Mouse (Mus musculus): Measurements from ENCODE around the gene Nrcam.

- TF ChIP-seq CTCF (IDR thresholded peaks at IDR 0.05; ENCODE audit: extremely low read depth, insufficient read depth, insufficient read length, insufficient replicate concordance) (no peak), POLR2A (IDR thresholded peaks at IDR 0.05; ENCODE audit: low read depth, low read length) (no peak)
Measured at GRCm38 (mm10) chr12:44328381-44329315, at the start of gene Nrcam.

Data from spleen, adult 2 months (tissue).